Mouse (Mus musculus): Measurements from ENCODE around the gene Vat1.
"Not testable (repeated sequence)": the region's sequence is repeated elsewhere in the genome, so short reads cannot be mapped to it uniquely, and the experiment has no call there.

The Vat1 gene

DNA sequence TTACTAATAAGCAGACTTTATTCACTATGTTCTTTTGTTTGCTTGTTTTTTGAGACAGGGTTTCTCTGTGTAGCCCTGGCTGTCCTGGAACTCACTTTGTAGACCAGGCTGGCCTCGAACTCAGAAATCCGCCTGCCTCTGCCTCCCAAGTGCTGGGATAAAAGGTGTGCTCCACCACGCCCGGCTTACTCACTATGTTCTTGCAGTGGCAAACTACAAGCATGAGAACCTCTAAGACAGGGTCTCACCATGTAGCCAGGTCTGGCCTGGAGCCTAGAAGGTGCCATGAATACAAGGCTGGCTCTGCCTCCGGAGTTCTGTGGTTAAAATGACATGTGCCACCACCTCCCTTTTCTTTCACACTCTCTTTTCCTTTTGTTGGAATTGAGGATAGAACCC is 521 bp upstream of the Vat1 start:
- not testable (repeated sequence) for DNase-seq (ENCODE audit: low spot score in 2 of 2)

DNA sequence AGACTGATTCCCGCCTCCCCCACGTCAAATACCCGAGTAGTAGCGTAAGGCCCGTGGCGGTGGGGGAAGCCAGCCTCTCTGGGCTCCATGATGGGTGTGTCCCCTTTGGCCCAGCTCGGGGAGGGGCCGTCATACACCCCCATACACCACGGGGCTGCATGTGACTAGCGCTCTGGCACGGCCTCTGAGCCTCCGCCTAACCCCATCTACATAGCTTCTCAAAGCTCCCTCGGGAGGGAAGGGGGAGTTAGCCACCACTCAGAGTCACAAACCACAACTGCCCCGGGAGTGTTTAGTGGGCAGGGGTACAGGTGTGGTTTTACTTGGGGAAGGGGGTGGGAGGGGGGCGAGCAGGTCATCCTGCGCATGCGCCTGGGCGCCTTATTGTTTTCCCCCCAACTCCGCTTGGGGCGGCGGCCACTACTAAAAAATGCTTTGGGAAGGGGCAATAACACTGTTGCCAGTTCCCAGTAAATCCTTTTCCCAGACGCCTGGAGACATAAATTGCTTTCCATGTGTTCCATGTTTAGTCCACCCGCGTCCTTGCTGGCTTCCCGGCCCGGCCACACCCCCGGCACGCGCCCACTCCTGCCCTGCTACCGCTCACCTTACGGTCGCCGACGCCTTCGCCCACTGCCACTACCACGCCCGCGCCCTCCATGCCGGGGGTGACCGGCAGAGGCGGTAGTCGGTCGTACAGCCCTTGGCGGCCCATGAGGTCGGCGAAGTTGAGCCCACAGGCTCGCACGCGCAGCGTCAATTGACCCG is 745 bp downstream of the Vat1 start:
- DNase-seq (ENCODE audit: low spot score in 2 of 2): no peak

DNA sequence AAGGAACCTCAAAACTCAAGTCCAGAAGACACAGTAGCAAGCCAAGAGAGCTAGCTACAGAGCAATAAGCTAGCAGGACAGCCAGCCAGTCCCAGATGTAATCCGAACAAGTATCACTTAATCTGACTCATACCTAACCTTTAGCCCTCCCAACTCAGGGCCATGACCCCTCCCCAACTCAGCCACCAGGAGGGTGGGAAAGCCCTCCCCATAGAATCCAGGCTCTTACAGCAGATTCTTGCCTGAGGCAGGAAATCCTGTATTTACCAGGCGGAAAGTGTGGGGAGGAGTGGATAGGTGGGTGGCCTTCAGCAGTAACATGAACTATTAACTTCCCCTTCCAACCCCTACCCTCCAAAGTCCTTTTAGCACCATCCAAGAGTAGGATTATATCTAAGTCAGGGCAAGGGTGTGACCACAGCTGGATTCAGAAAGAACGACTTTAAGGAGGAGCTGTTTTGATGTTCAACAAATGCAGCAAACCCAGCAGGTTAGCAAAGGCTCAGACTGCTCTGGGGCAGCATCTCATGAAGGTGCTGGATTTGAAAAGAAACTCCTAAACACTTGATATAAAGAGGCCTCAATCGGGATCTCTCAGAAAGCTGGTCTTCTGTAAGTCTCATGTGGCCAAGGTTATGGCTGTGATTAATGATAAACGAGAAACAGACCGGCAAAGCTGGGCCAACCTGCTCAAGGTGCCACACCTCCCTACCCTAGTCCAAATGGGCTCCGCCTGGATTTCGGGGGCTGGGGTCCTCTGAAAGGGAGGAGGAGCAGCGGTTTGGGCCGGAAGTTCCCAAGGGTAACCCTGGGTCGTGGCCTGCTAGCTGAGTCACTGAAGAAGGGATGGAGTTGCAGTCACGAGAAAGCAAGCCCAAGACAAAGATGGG is 1.6 kb downstream of the Vat1 start, which contains the start of gene Rnd2:
Gene Rnd2 (plus strand): TSS at position 789 of the 890 bp plus-strand sequence.
- no peak for DNase-seq (ENCODE audit: low spot score in 2 of 2)

DNA sequence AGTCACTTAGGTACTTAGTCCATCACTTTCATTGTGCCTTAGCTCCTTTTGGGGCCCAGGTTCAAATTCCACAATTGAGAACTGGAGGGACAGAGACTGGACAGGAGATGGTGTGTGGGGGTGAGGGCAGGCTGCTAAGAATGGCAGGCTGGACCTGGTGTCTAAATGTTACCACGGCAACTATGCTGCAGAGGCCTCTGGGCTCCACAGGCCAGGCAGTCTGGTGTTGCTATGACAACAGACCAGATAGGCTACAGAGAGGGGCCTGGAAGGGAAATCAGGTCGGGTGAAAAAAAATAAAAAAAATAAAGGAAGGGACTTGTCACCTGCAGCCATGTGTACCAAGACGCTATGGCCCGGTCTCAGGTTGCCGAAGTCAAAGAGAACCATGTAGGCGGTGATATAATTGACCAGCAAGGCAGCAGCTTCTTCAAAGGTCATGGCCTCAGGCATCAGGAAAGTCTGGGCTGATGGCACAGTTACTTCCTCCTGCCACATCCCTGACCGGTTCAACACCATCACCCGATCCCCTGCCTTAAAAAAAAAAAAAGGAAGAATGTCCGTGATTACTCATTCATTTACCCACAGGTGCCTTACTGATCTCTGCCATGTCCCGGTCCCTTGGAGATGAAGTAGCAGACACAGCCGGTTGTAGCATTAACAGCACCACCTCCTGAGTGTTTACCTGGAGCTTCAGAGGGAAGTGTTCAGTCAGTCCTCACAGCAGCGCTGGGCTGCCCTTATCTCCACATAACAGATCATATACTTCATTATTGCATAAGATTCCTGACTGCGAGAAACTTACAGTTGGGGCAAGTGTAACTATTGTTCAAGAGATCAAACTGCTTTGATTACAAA is 3.2 kb downstream of the Vat1 start:
- no peak for DNase-seq (ENCODE audit: low spot score in 2 of 2)

DNA sequence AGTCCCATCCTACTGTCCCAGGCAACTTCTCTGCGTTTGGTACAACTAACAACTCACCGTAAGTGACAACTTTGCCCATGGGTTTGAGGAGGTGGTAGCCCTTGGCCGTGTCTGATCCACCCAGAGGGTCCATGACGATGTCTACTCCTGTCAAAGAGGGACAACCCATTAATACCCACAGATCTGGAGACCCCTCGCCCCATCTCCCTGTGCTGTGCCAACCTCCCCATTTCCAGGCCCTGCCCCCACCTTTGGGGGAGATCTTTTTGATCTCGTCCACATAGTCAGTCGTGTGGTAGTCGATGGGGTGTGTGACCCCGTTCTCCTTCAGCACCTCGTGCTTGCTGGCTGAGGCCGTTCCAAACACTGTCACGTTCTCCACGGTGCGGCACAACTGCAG is 3.9 kb downstream of the Vat1 start:
- DNase-seq (ENCODE audit: low spot score in 2 of 2): no peak

DNA sequence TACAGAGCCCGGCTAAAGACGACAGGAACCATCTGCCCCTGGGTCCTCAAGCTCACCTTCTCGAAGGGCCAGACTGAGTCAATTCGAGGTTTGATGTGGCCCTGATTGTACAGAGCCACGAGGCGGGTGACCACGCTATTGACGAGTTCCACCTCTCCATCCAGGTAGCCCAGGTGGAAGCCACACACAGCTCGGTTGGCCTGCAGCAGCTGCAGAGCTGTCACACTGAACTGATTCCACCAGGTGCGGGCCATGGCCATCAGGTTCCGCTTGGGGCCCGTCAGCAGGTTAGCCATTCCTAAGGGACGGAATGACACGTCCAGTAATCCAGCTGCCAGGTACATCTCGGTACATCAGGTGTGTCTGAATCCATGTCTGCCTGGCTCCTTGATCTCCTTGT is 5.7 kb downstream of the Vat1 start:
- DNase-seq (ENCODE audit: low spot score in 2 of 2): no peak

DNA sequence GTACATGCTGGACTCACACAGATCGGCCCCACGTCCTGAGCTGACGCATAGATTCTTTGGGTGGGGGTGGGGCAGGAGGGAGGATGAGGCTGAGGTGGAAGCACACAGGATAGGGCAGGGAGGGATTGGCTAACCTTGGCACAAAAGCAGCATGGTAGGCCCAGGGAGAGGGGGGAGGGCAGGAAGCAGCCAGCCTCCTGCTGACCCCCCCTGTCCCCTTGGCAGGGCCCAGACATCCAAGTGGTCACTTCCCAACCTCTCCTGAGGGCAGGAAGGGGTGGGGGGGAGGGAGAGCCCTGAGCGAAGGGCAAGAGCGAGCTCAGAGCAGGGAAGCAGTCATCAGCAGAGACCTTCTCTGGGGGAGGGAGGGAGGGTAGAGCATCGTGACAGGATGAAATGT is 6.3 kb downstream of the Vat1 start:
- DNase-seq (ENCODE audit: low spot score in 2 of 2): no peak

DNA sequence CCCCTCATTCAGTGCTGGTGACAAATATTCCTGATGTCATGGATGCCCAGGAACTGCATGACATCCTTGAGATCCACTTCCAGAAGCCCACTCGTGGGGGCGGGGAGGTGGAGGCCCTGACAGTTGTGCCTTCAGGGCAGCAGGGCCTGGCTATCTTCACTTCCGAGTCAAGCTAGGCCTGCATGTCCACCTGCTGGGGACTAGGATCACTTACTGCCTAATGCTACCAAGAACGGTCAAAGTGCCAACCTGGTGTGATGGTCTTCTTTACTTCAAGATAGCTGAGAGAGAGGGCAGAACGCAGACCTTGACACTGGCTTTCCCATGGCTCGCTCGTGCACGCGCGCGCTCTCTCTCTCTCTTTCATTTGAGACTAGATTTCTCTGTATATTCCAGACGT is 7.8 kb downstream of the Vat1 start:
- DNase-seq (ENCODE audit: low spot score in 2 of 2): no peak

DNA sequence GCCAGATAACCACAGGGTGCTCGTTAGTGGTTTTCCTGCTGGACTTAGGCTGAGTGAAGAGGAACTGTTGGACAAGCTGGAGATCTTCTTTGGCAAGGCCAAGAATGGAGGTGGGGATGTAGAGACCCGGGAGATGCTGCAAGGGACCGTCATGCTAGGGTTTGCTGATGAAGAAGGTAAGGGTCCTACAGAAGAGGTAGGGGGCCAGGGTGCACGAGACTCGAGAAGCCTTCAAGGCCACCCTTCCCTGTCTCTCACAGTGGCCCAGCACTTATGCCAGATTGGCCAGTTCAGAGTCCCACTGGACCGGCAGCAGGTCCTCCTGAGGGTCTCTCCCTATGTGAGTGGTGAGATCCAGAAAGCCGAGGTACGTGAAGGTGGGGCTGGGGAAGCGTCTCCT is 8.4 kb downstream of the Vat1 start:
- DNase-seq (ENCODE audit: low spot score in 2 of 2): no peak

DNA sequence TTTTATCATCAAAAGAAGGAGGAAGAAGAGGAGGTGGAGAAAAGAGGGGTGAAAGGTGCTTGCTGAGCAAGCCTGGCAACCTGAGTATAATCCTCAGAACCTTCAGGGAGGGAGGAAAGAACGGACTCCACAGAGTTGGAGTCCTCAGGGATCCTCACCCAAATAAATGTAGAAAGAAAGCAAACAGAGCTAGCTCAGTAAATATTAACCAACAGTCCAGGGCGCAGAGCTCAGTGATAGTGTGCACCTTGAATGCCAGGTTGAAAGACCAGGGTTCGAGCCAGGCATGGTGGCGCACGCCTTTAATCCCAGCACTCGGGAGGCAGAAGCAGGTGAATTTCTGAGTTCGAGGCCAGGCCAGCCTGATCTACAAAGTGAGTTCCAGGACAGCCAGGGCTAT is 10.4 kb downstream of the Vat1 start:
- DNase-seq (ENCODE audit: low spot score in 2 of 2): no peak

DNA sequence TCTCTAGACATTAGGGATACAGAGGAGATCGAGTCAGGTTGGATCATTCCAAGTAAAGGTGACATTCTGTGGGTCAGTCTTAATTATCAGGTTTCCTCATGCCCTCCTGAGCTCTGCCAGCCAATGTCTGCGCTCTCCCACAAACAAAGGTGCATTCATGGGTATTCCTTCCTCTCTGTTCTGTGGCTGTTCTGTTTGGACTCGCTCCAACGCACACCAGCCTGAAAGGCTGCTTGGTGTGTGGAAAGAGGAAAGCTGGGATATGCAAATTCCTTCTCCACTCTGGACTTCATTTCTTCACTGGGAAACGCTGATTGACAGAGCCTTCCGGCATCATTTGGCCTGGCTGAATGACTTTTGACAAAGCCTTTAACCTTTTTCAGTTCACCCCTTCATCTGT is 11.3 kb downstream of the Vat1 start:
- no peak for DNase-seq (ENCODE audit: low spot score in 2 of 2)

DNA sequence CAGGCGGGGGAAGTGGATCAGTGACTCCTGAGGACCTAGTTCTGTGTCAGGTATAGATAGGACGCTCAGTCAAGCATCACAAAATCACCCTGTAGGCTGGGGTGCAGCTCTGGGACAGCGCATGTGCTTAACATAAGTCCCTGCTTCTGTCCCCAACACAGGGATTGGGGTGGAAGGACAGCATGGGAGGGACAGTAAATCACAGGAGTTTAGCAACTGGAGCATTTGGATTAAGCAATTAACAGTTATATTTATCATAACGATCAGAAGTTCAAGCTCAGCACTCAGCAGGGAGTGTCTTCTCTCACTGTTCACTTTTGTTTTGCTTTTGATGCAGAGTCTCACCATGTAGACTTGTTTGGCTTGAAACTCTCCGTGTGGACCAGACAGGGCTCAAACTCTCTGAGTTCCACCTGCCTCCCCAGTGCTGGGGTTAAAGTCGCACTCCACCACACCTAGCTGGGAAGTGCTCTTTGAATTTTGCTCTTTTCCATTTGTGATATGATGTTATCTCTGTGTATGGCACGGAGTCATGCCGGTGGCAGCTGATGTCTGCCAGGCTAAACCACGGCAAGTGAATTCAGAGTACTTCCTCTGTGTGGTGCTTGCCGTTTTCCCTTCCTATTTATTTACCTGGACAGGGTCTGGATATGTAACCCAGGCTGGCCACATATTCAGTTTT is 13.8 kb downstream of the Vat1 start:
- no peak for DNase-seq (ENCODE audit: low spot score in 2 of 2)

DNA sequence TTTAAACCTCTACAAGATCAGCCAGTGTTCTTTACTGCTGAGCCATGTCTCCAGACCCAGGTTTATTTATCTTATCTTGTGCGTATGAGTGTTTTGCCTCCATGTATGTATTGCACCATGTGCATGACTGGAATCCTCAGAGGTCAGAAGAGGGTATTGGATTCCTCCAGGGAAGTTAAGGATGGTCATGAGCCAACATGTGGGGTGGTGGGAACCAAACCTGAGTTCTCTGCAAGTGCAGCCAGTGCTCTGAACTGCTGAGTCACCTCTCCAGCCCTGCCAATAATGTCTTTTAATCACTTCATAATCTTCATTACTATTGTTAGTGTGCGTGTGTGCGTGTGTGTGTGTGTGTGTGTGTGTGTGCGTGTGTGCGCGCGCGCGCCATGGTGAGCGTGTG is 14.5 kb downstream of the Vat1 start:
- no peak for DNase-seq (ENCODE audit: low spot score in 2 of 2)

DNA sequence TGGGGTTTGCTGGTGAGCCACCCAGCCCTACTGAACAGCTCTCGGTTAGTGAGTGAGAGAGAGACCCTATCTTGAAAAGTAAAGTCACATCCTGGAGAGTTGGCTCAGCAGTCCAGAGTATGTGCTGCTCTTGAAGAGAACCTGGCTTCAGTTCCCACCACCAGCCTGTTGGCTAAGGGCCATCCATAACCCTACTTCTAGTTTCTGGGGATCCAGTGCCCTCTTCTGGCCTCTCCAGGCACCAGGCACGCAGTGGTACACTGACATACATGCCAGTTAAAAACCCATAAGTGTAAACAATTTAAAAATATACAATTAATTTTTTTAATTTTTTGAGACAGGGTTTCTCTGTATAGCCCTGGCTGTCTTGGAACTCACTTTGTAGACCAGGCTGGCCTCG is 15.6 kb downstream of the Vat1 start:
- DNase-seq (ENCODE audit: low spot score in 2 of 2): no peak

DNA sequence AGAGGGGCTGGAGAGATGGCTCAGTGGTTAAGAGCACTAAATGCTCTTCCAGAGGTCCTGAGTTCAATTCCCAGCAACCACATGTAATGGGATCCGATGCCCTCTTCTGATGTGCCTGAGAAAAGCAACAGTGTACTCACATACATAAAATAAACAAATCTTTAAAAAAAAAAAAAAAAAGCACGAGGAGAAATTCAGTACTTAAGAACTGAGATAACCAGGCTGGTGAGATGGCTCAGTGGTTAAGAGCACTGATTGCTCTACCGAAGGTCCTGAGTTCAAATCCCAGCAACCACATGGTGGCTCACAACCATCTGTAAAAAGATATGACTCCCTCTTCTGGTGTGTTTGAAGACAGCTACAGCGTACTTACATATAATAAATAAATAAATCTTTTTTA is 16.4 kb downstream of the Vat1 start:
- not testable (repeated sequence) for DNase-seq (ENCODE audit: low spot score in 2 of 2)

DNA sequence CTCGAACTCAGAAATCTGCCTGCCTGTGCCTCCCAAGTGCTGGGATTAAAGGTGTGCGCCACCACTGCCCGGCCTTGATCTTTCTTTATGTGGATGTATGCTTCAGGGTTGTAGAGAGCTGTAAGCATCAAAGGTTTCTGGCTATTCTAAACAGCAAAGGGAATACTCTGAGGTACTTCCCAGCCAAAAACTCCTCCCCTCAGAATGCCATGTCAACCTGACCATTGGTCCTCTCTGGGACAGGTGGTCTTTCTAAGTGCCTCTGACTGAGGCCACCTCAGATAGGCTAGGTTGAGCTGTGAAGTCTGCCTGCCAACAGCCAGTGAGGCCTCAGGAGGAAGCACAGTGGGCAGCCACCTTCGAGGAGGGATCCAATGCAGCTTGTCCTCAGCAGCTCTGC is 17.1 kb downstream of the Vat1 start:
- no peak for DNase-seq (ENCODE audit: low spot score in 2 of 2)

DNA sequence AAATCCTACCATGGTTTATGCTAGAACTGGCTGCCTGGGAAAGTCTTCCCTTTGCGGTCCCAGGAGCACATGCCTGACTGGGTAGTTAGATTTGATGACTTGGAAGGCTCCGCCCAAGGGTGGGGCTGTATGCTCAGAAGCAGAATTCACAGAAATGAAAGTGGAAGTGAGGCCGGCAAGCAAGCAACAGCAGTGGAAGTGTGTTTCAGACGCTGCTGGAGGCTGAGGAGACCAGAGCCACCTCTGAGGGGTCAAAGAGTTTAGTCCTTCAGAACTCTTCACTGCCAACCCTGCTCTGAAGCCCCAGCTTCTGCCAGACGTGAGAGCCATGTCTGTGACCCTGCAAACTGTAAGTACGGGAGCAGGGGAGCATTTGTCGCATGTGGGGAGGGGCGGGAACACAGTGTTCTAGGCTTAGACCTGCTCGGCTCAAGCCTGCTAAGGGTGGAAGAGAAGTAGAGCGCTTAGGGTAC is 17.7 kb downstream of the Vat1 start, which contains the start of gene Ifi35:
Gene Ifi35 (plus strand): TSS at position 134 of the 473 bp plus-strand sequence.
- DNase-seq (ENCODE audit: low spot score in 2 of 2): no peak

DNA sequence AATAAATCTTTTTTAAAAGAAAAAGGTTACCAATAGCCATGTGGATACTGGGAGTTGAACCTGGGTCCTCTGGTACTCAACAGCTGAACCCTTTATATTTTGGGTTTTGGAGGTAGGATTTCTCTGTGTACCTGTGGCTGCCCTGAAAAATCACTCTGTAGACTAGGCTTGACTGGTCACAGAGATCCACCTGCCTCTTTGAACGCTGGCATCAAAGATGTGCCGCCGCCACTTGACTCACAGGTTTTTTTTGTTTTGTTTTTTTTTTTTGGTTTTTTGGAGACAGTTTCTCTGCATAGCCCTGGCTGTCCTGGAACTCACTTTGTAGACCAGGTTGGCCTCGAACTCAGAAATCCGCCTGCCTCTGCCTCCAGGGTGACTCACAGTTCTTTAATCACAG is 18.2 kb downstream of the Vat1 start:
- no peak for DNase-seq (ENCODE audit: low spot score in 2 of 2)

DNA sequence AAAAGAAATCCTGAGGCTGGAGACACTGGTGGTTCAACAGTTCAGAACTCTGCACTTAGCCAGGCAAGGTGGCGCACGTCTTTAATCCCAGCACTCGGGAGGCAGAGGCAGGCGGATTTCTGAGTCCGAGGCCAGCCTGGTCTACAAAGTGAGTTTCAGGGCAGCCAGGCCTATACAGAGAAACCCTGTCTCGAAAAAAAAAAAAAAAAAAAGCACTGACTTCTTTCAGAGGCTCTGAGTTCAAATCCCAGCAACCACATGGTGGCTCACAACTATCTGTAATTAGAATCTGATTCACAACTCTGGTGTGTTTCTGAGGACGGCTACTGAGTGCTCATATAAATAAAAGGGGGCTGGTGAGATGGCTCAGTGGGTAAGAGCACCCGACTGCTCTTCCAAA is 19.2 kb downstream of the Vat1 start:
- not testable (repeated sequence) for DNase-seq (ENCODE audit: low spot score in 2 of 2)

DNA sequence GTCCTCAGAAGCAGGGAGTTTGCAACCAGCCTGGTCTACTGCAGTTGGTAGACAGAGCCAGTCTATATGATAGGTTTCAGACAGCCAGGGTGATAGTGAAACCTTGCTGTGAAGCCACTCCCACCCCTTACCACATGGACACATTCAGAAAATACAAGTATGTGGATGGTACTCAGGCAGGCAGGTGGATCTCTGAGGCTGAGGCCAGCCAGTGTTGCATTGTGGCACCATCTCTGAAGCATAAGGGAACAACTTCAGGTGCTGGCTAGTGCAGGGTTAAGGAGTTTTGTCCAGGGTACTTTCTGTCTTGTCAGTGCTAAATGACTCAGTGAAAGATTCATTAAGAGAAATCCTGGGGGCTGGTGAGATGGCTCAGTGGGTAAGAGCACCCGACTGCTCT is 19.7 kb downstream of the Vat1 start:
- no peak for DNase-seq (ENCODE audit: low spot score in 2 of 2)

DNA sequence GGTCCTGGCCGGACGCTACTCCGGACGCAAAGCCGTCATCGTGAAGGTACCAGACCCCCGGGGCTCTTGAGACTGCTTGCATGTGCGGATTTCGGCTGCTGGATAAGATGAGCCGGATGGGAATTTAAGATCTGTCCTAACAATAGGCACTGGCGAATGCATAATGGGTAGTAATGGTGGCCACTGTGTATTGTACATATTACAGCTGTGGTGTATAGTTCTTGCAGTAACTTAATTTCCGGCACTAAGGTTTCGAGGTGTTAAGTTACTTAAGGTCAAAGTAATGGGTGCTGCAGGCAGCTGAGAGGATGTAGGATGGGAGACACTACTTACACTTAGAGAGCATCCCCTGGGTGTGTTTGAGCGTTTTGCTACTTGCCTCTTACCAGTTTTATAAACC is 23.3 kb downstream of the Vat1 start:
- DNase-seq (ENCODE audit: low spot score in 2 of 2): no peak
